Mouse (Mus musculus) urinary bladder, postnatal 4 days (tissue): ENCODE results near the gene Msi1.

Source experiments
- DNase-seq, 2 experiments: peaks; one replicate each; pipeline ENCODE4 v3.0.0; 2021 to 2022; ENCODE audit warnings: low spot score in 2 of 2

The Msi1 gene

DNA sequence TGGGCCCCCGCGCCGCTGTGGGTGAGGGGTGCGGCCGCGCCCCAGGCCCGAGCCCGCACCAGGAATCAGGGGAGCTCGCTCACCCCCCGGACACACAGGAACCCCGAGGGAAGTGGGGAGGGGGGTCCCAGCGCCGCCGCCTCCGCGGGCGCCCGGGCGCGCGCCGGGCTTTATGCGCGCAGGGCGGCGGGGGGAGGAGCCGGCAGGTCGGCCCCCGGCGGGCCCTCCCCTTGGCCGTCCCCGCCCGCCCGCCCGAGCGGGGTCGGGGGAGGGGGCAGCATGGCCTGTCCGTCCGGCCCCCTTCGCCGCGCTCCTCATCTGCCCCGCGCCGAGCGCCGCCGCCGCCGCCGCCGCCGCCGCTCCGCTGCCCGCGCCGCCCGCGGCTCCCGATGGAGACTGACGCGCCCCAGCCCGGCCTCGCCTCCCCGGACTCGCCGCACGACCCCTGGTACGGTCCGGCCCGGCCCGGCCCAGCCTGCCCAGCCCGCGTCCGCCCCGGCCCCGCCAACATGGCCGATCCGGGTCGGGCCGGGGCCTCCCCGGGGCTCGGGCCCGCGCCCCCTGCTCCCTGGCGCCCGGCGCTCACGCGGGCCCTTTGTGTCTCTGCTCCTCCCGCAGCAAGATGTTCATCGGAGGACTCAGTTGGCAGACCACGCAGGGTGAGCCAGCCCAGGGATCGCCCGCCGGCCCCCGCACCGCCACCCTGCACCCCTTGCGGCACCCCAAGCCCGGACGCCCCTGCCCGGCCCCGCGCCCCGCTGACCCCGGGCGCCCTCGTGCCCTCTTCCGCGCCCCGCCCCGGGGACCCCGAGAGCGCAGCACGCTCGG, at the start of gene Msi1:
TSS of gene Msi1 (plus strand) at position 241 of the 828 bp plus-strand sequence.
- no peak for DNase-seq

DNA sequence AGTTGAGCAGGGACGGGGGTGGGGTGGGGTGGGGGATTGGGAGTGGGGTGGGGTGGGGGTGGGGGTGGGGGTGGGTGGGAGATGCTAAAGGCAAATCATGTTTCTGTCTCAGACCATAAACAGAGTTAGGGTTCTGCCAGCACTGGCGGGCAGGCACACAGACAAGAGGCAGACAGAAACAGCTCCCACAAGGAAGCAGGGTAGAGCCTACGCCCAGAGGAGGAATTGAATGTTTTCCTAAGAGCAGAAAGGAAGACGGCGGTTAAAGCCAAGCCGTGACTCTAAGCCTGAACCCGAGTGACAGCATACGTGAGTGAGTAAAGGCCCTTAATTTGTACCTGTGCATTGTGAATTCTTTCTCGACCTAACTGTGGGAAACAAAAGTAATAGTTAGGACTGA, 37.5 kb upstream of the Msi1 start:
- no peak for DNase-seq

DNA sequence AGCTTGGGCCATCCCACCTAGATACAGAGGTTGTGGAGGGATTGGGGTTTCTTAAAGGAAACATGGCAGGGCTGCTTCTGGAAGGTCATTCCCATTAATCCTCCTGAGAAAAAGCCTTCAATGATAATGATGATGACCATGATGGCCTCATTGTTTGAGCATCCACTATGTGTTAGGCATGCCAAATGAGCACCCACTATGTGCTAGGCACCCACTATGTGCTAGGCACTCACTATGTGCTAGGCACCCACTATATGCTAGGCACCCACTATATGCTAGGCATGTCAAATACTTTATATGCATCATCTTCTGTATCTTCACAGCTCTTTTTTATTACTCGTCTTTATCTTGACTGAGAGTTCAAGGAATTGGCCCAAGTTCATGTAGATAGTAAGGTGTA, 36.4 kb upstream of the Msi1 start:
- no peak for DNase-seq

DNA sequence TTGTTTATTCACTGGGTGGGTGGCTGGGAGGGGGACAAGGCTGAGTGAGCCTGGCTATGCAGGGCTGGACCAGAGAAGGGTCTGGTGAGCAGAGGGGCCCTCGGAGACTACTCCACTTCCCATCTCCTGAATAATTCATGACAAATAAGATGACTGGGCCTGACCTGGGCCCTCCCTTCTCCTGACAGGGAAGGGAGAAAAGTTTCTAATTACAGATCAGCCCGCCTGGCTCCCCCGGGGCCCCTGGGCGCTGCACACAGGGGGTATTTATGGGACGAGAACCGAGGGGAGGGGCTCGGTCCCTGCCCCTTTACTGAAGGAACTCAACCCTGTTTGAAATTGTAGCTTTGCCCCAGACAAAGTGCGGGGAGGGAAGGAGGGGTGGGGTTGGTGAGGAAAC, 35.2 kb upstream of the Msi1 start:
- DNase-seq = no peak

DNA sequence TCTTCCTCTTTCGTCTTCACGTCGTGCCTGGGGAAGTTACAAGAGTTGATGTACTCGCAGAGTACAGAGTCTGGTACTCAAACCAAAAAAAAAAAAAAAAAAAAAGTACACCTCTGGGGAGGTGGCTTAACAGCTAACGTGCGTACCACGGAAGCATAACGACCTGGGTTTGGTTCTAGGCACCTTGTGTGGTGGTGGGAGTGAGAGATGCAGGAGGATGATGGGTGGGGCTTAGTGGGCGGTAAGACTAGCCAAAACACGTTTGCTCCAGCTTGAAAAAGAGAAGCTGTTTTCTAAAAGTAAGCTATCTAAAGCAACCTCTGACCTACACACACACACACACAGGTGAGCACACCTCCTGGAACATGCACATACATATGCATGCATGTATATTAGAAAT, 34.6 kb upstream of the Msi1 start:
- no peak for DNase-seq

DNA sequence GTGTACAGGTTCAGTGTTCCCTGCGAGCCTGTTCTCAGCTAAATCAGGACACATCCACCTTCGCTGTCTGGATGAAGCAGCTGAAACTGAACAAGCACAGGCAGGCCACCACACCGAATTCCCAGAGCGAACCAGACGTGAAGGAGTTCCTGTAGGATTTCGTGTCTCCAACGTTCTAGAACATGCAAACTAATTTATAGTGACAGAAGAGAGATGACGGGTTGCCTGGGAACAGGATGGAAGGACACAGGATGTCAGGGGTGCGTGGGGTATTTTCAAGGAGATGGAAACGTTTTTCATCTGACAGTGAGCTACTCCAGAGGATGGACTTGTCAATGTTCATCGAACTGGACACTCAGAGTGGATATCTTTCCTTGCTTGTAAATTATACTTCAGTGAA, 32.7 kb upstream of the Msi1 start:
- DNase-seq = no peak

DNA sequence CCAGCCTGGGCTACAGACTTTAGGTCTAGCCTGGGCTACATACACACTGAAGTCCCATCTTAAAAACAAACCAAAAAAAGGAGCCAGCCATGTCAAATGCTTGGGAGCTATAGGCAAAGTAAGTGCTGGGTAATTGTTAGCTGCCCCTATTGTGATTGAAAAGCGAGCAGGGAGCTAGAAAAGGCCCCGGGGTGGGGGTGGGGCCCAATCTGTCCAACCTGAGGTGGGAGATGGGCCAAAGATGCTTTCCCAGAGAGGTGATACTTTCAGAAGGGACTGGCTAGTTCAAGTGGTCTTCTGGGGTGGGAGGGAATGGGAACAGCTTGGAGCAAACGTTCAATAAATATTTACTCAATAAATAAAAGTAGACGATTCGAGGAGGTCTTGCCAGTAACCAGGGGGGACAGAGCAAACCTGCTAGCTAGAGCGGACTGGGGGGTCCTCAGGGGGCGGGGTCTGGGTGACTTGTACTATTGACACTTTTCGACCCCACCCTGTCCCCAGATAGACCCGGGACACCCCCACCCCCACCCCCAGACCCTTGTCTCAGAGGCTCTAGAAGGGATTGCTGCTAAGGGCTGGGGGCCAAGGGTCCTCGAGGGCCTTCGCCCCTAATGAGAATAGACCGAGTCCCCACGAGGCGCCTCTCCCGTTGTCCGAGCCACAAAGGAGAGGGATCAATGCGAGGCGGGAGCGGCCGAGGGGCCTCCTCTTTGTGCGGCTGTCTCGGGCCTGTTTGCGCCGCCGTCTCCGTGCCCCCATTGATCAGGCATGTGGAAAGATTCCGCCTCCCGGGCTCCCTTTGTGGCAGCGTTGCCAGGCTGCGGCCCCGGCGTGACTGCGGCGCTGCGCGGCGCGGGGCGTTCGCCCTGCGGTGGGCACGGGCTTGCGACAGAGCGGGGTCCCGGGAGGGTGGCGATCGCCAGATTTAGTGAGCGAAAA, 31.3 kb upstream of the Msi1 start:
- DNase-seq = no peak

DNA sequence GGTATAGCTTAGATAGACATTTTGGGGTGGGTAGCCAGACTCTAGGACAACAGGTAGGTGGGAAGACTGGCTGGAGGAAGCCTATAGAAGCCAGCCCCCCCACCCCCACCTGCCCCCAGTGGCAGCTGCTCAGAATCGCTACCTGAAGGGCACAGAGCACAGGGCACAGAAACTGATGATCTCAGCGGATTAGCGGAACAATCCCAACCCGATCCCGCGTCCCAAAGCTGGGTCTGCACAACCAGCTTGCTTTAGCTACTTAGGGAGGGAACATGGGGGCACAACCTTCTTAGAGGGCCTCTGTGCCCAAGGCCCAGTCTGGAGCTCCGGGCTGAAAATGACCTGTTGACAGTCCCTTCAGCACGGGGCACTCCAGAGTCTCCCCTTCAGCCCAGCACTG, 27.3 kb upstream of the Msi1 start:
- no peak for DNase-seq

DNA sequence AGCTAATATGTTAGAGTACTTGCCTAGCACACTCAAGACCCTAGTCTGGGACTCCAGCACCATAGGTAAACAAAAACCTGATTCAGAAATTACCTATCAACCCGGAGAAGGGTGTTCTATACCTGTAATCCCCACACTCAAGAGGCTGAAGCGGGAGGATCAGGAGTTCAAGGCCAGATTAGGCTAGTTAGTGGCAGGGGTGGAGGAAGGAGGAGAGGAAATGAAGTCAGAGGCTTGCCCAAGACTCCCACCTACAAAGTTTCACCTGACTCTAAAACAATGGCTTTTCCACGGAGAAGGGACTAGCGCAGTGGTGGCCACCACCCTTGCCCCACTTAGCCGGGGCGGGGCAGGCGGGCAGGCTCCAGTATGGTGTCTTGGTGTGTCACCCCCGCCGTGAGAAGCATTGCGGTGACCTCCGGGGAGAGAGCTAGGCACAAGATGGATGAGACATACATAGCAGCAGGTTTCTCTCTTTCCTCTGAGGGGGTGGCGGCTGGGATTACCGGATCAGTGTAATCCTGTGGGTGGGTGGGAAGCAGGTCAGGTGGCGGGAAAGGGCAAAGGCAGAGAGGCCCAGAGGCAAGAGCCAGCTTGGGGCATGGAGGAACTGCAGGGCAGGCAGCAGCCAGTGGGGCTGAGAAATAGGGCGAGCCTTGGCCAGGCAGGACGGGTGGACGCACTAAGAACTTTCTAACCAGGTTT, 25.8 kb upstream of the Msi1 start:
- DNase-seq = no peak

DNA sequence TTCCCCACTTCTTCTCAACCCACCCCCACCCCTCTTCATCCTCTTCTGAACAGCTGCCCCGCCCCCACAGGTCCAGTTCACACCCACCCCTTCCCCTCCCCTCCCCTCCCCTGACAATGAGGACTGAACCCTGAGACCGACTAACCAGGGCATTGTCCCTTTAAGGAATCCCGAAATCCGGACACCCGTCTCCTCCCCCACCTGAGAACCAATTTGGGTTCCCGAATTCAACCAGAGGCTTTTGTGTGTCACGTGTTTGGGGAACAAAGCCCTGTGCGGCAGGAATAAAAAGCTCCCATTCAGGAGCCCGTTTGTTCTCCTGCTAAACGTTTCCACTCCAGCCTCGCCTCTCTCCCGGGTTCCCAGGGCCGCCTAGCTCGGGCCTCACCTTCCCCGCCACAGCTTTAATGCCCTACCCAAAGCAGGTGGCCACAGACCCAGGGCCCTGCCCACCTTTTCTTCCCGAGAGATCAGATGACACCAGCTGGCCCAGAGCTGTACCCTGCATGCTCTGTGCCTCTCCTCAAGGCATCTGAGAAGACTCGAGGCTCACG, 25.1 kb upstream of the Msi1 start:
- no peak for DNase-seq

DNA sequence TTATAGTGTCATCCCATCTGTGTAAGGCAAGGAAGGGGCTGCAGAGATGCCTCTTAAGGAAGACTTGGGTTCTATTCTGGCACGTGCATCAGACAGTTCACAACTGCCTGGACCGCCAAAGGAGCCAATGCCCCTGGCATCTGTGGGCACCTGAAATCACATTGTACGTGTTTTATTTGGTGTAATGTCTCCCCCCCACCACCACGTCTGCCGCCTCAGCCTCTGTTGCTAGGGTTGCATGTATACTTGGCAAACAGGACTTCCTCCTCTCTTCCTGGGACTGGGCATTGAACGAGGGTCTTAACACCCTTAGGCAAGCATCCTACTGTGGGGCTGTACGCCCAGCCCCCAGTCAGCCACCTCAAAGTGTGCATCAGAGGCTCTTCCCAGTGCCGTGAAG, 24.2 kb upstream of the Msi1 start:
- no peak for DNase-seq

DNA sequence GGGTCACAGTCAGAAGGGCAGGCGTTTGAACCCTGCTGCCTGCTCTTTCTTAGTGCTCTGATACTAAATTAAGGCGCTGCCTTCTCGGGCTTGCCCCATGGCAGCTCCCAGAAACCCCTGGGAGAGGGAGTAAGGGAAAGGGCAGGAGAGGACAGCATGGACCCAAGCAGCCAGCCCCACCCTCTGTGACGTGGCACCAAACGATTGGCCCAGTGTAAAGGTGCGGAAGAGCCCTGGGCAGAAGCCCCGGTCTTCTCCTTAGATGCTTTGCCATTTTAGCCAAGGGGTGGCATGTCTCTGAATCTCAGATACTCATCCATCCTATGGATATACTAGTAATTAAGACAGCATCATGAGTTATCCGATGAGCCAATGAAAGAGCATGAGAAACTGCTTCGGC, 21.3 kb upstream of the Msi1 start:
- DNase-seq = no peak

DNA sequence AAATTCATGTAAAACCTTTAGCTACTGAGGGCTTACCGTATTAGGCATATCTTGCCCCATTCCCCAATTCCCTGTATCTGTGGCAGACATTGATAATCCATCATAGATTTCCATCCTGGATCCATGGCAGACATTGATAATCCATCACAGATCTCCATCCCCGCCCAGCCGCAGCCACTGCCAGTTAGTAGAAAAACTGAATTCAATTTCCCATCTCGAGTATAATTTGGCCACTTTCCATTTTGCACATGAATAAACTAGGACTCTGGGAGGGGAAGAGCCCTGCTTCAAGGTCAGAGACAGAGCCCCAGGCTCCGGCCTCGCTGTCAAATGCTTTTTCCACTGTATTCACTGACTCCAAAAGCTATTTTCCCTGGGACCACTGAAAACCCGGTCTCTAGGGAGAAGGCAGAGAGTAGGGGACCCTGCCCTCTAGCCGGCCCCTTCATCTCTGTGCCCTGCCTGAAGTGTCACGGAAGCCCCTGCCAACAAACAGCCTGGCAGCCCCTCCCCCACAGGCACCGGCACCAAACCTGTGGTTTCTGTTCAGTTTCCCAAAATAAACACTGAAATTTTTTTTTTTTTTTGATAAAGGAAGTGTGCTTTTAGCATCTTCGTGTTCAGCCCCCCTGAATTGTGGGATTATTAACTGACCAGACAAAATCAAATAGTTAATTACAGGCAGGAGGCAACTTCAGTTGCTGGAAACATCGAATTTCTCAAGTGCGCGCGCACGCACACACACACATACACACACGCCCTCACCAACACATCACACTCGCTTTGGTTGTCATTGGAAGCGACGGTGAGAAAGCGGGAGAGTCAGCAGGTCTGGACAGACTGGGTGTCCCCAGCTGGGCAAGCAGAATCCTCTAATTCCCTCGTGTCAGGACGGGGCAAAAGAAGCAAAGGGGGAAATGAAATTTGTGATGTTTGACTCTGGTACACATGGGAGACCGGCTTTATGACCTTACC, 14.0 kb upstream of the Msi1 start:
- DNase-seq = no peak

DNA sequence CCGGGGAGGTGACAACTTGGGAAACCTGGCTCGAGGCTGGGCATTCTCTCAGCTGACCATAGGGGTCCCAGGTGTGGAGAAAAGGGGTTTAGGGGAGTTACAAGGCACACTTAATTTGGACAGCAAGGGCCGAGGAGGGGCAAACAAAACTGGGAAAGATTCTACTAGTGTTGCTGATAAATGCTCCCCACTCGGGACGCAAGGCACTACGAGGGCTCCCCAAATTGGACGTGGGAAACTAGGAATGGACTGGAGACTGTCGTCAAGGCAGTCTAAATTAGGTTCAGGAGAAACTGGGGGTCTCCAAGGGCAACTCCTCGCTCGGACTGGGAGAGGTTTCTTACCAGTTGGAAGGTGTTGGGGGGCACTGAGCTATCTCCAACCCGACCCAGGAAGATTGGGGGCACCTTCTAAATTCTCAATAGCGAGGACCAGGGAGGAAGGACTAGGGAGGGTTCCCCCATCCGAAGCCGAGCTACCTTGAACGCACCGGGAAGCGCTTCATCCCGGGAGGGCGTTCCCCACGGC, 504 bp upstream of the Msi1 start:
- DNase-seq = no peak

DNA sequence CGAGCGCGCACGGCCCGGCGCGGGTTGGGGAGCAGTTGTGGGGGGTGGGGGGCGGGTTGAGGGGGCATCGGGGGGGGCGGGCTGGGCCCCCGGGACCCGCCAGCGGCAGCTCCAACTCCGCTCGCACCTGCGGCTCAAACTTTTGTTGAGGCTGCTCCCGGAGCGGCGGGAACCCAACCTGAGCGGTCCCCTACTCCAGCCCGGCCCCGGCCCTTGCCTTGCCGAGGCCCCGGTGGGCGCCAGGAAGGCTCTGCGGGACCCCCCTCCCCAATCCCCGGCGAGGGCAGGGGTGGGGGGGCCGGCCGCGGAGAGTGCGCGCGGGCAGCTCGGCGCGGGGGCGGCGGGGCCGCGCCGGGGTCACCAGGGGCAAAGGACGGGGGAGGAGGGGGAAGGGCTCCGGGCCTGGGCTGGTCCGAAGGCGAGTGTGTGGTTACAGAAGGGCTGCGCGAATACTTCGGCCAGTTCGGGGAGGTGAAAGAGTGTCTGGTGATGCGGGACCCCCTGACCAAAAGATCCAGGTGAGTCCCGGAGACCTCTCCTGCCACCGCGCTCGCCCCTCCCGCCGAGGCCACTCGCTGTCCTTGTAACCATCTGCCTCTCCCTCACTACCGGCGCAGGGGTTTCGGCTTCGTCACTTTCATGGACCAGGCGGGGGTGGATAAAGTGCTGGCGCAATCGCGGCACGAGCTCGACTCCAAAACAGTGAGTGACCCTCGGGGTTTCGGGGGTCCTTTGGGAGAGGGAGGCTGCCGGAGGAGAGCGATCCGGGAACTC, 975 bp downstream of the Msi1 start:
- no peak for DNase-seq

DNA sequence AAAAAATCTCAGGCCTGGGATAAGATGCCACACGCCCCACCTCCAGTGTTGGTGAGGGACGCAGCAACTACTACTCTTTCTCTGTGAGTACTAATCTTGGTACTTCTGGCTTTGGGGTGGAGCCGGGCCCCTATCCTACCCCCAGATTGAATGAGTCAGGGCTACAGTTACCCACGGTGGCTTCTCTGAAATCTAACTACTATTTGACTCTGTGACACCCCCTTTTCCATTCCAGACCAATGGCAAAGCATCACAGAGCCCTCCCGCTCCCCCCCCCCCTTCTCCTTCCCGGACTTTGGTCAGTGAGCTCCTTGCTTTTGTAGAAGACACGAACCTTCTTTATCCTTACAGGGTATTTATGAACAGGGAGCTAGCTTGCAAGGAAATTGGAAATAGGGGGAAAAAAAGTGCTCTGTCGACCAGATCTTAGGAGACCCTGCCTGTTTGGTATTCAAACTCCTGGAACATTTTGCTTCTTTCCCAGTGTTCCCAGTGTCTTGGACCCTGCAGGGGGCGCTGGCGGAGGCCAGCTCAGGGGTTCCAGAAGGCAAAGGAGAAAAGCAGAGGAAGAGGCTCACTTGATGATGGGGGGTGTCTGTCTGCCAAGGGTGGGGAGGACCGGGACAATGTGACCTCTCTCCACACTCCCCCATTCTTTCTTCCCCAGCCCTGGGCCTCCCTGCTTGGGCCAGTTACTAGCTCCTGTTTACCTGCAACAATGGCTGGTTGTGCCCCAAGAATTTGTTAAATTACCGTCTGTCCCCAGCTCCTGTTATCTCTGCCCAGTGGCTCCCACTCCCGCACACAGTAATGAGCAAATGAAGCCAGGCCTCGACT, 1.9 kb downstream of the Msi1 start:
- no peak for DNase-seq

DNA sequence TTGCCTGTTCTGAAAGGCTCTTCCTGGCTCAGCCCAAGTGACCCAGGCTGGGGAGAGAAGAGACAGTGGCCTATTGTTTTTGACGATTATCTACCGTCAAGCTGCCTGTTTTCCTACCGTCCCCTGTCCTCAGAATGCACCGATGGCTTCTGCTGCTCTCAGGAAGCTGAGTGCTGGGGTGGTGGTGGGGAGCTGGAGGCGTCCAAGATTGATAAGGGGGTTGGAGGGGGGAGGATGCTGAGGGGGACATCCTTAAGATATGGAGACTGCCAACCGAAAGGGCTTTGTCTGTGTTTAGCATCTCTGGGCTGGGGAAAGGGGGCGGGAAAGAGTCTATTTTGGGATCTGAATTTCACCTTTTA, 2.5 kb downstream of the Msi1 start:
- DNase-seq = no peak

DNA sequence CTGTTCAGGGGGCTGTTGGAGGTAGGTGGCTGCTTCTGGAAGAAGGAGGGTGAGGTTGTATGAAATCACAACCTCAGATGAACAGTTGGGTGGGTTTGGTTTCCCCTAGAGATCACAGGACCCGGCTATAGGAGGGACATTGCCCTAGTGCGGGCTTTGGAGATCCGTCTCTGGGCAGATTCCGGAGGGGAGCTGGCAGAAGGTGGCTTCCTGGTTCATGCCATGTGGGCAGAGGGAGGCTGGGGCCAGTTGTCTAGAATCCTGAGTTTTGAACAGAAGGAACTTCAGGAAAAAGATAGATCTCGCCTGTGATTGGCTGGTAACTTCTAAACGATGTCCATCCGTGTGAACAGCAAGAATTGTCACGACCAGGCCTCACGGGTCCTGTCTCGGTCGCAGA, 3.0 kb downstream of the Msi1 start:
- no peak for DNase-seq

DNA sequence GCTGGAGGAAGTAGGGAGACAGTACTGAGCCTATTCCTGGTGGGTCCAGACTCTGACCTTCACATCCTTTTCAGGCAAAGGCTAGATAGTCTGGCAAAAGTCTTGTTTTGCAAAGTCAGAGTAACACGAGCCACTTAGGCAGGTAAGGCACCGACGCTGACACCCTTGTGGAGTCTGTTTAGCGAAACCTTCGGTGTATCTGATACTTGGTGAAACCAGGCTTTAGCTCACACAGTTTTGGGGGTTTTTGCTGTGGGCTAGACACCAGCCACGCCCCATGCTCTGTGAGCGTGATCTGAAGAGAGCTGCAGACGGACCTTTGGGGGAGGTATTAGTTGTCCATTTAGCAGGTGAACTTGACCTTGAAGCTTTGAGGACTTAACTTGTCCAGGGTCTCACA, 3.8 kb downstream of the Msi1 start:
- no peak for DNase-seq
